Mouse (Mus musculus) T-helper 1 cell (primary cell): ENCODE measurements around the gene She.

Experiments
- in situ Hi-C: fragments of 300-600 bp; cut with MboI, MseI; formaldehyde crosslinking; loops from one replicate; pipeline ENCODE4 v1.15.1; 2025; ENCODE audit warnings: high pct_unique_total_duplicates

Gene She

DNA sequence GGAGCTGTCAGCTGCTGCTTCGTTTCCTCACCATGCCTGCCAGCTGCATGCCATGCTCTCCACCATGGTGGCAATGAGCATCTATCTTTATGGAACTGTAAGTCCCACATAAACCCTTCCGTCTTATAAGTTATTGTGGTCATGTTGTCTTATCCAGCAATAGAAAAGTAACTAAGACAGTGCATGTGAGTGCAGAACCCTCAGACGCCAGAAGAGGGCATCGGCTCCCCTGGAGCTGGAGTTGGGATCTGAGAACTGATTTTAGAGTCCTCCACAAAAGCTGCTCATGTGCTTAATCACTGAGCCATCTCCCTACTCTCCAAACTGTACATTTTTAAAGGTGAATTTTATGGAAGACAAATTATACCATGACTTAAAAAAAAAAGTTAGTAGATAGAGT lies 14.1 kb upstream of the She start:
- in situ Hi-C loops, result loop anchor here (5.0 kb wide), 1 partner anchor 35 kb away; no protein-coding TSS in a partner anchor

DNA sequence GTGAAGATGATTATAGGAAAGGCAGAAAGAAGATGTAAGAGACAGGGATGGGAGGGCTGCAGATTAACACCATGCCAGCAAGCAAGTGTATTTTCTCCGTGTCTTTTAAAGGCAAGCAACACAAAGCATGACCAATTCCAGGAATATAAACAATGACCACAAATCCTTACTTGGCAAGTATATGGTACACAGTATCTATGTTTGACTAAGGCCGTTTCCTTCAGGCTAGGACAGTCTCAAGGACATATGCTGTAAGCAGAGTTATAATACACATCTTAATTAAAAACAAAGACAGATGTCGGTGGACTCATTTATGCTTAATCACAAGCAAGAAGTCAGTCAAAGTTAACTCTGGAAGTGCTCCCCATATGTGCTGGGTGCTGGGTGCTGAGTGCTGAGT lies 12.6 kb upstream of the She start:
- in situ Hi-C loops, result loop anchor here (5.0 kb wide), 1 partner anchor 34 kb away; no protein-coding TSS in a partner anchor

DNA sequence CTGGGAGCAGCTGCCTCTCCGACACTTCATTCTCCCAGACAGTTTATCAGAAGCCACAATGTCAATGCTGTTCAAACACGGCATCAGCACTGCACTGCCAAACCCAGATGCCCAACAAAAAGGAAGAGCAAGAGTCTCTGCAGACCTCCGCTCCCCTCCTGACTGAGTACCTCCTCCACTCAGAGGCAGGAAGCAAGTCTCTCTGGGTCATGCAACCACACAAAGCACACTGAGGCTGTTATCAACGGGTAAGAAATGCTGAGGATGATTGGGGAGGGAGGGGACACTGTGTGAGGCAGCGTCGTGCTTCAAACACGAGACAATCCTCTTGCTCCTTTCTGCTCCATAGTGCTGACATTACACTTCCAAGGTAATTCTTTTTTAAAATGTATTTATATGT lies 11.3 kb upstream of the She start:
- in situ Hi-C loops, result loop anchor here (5.0 kb wide), 1 partner anchor 32 kb away; no protein-coding TSS in a partner anchor

DNA sequence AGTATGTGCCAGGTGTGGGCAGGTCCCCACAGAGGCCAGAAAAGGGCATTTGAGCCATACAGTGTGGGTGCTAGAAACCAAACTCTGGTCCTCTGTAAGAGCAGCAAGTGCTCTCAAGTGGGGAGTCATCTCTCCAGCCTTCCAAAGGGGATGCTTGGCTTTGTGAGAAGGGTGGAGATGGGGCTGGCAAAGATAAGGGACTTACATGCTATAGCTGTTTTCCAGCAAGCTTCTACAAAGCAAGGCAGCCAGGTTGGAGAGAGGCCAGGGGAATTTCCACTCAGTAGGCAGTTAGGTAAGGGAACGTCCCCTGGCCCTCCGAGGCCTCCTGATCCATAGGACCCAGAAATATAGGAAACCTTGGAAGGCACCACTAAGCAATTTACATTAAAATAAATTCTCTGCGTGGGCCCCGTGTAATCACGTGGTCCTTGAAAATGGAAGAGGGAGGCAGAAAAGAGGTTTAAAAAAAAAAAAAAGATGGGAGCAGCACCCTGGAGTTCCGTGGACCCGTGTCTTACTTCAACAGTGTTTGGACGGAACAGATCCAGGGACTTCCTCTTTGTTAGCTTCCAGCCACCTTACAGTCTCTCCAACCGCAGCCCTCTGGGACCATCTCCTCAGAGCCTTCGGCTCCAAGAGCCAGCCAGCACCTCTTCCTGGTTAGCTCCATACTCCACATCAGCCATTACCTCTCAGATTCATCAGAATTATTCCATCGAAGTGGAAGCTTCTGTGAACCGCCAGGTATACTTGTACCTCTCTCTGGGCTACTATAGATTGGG lies 10.7 kb upstream of the She start:
- in situ Hi-C loops, result no loop called here

DNA sequence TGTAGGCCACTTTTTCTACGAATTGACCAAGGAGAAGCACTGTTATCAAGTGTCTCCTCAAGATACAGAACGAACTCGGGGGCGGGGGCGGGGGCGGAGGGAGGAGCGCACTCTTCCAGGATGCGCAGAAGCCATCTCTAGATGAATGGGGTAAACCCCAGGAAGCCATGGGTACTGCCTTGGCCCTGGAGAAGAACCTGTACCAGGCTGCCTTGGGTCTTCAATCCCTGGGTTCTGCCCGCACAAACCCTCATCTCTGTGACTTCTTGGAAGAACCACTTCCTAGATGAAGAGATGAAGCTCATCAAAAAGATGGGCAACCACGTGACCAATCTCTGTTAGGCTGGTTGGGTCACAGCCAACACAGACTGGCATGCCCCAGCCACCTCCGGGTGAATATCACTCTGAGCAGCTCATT lies 10.1 kb upstream of the She start:
- in situ Hi-C loops, result no loop called here

DNA sequence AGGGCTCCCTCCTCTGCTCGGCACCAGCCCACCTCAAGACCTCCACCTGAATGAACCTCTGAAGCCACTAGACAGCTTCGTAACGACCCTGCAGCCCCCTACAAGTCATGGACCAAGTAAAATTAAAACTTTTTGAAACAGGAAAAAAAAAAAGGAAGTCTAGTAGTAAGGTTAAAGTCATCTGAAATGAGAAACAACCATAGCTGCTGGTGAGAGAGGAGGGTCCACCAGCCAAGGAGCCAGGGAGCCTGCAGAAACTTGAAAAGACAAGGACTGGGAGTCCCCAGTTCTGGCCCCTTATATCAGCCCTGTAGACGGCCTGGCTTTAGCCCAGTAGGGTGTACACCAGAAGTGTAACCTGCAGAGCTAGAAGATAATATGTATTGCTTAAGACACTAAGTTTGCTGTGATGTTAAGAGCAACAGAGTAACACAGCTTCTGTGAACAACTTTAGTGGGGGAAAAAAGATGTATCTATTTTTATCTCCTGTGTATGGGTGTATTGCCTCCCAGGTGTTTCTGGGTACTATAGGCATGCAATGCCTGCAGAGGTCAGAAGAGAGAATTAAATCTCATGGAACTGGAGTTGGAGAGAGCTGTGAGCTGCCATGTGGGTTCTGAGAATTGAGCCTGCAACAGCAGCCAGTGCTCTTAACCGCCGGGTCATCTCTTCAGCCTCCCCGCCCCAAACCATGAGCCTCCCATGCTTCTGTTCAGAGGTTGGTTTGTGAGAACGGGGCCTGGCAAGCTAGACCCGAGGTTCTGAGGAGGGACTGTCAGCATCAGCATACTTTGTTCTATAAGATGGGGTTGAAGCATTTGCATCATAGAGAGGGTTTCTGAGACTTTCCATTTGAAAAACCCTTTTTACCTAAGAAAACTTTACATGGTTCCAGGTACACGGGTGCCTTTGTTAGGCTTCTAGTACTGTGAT lies 9.4 kb upstream of the She start:
- in situ Hi-C loops, result no loop called here

DNA sequence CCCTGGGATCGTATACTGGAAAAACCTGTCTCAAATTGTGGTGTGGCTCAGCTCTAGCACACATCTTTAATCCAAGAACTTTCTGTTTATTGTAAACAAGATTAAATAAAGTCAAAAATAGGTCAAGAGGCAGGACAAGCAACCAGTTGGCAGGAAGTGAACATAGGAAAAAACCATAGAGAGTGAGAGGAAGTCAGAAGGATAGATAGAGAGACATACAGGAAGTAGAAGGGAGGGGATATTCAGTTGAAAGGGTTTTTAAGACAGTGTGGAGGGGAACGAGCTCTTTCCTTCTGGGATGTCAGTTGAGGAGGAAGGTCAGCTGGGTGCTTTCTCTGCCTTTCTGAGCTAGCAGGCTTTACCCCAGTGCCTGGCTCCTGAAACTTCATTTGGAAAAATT lies 7.6 kb upstream of the She start:
- in situ Hi-C loops, result no loop called here

DNA sequence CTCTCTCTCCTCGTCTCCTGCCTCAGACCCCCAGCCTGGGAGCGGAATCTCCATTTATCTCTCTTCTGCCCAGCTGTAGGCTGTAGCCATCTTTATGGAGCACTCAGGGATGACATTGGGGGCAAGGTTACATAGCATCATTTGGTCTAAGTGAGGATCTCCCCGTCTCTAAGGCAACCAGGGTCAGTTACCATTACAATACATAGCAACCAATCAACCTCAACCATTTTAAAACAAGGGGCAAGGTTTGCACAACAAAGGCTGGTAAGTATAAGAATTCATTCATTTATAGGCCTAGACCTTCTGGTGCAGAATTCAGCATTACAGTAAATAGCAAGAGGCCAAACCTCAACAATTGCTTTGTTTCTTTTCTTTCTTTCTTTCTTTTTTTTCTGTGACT lies 4.9 kb upstream of the She start:
- in situ Hi-C loops, result no loop called here

DNA sequence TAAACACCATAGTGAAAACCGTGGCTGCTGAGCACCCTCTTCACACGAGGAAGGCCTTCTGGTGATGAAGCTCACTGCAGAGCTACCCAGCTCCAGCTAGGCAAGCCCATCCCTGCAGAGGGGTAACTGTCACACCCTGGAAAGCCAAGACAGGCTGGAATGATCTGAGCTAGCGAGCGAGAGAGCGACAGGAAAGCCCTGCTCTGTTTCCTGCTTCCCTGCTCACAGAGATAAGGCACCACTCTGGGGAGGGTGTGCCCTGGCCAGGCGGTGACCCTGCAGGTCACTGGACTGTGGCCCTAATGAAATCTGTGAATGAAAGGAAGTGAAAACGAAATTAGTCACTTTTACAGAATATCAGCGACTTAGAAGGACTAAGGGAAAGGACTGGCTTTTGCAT lies 4.2 kb downstream of the She start:
- in situ Hi-C loops, result no loop called here

DNA sequence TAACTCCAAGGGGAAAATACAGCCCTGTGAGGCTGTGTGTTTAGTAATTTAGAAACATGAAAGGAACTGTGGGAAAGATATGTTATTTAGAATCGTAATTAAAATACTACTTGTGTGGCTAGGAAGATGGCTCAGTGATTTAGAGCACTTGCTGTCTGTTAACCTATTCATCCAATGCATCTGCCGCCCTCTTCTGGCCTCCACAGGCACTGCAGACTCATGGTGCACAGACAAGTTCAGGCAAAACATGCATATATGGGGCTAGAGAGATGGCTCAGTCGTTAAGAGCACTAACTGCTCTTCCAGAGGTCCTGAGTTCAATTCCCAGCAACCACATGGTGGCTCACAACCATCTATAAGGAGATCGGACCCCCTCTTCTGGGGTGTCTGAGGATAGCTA lies 11.1 kb downstream of the She start:
- in situ Hi-C loops, result no loop called here

DNA sequence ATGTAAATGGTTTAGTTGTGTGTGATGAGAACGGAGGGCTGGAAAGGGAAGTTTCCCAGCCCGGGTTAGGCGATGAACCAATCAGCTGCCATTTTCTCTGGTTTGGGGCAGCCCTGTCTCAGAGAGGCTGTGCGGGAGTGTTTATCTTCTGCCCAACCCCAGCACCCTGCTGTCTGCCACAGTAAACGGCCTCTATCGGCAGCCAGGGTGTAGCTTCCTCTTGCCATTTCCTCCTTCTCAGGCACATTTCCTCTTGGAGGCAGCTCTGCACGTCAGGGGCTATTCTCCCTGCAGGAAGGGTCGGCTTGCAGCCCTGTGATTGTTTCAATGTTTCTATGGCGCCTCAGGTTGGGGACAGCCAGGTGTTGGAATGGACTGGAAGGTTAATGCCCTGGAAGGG lies 12.0 kb downstream of the She start:
- in situ Hi-C loops, result no loop called here

DNA sequence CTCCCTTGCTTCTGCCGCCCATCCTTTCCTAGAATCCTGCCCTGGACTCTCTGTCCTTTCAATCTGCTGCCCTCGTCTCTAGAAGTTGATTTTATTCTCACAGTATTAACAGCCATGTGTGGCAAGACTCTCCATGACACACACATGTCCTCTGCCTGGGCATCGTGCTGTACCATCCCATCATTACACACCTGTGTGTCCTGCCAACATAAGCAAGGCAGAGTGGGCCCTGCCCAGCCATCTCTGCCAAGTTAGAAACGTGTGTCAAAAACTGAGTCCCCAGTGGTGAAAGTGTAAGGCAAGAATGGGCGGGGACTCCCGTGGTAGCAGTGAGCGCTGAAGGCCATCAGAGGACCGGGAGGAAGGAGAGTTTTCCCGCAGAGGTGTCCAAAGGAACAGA lies 14.6 kb downstream of the She start:
- in situ Hi-C loops, result no loop called here

DNA sequence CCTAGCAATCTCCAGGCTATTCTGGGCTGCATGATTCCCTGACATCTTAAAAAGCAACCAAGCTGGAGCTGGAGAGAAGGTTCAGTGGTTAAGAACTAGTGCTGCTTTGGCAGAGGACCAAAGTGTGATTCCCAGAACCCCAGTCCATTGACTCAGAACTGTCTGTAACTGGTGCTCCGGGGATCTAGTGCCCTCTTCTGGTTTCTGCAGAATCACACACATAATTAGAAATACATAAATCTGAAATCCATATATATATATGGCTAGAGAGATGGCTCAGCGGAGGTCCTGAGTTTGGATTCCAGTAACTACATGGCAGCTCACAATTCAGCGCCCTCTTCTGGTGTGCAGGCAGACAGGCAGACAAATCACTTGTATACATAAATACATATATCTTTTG lies 16.0 kb downstream of the She start:
- in situ Hi-C loops, result no loop called here

DNA sequence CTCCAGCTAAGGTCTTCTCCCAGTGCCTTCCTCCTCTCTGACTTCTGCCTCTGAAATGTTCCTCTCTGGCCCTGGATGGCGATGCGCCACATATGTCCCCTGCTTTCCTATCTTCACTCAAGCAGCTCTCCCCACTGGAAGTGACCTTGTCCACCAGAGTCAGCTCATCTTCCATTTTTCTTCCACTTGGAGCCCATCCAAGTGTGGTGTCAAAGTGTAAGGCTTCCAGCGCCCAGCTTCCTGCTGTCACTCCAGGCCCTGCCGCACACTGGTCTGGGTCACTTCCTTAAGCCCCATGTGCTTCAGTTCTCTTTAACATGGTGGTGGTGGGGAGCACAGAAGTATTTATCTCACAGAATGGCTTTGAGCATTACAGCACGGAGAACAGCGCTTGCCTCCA lies 16.4 kb downstream of the She start:
- in situ Hi-C loops, result no loop called here

DNA sequence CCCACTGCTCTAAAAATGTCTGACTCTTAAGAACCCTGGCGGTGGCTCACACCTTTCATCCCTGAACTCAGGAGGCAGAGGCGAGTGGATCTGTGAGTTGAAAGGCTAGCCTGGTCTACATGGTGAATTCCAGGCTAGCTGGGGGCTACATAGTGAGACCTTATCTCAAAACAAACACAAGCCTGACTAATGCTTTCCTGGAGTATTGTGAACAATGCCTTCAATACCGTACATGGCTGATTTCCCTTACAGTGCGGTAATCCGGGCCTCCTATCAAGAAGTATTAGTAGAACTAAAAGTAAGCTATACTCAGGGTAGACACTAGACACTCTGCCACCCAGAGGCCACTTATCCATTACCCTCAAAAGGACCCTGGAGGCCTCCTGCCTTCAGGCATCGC lies 16.9 kb downstream of the She start:
- in situ Hi-C loops, result no loop called here

DNA sequence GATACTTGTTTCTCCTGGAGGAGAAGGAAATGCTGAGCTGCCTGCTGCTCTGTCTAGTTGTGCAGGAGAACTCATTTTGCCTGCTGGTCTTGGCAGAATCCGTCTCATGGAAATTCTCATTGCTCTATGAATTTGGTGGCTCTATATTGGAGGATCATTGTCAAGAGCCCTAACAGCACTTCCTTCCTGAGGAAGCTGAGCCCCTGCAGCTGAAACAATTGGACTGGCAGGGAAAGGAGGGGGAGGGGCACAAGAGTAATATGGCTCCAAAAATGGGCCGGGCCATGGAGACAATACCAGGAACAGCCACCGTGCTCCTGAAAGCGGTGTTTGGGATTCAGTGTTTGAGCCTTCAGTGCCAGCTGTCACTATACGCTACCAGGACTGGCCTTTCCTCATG lies 22.6 kb downstream of the She start:
- in situ Hi-C loops, result loop anchor here (5.0 kb wide), 2 partner anchors 36 to 346 kb away; no protein-coding TSS in a partner anchor

DNA sequence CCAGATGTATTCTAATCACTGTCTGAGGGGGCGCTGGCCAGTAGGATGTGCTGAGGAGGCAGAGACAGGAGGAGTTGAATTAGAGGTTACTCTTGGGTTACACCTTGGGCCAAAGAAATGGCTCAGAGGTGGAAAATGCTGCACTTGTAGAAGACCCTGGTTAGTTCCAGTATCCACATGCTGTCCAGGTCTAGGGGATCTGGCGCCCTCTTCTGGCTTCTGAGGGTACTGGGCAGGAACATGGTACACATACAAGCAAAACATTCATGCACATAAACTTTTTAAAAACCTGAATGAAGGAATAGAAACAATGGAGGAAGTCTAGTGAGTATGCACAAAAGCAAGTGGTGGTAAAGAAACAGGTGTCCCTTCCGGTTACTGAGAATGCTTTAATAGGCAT lies 26.2 kb downstream of the She start:
- in situ Hi-C loops, result no loop called here

DNA sequence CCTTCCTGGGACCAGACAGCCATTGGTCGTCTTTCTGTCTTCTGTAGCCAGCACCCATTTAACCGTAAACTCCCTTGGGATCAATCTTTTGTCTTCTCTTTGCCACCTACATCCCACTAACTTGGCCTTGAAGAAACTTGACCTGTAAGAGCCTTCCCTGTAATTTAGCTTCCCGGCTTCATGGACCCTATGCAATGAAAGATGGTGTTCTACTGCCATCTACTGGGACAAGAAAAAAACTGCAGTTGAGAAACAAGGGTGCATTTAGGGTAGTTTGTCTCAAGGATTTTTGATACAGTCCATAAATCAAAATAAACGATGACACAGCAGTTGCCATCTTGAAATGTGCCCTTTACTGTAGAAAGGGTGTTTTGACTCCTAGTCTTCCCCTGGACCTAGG lies 27.0 kb downstream of the She start:
- in situ Hi-C loops, result no loop called here

DNA sequence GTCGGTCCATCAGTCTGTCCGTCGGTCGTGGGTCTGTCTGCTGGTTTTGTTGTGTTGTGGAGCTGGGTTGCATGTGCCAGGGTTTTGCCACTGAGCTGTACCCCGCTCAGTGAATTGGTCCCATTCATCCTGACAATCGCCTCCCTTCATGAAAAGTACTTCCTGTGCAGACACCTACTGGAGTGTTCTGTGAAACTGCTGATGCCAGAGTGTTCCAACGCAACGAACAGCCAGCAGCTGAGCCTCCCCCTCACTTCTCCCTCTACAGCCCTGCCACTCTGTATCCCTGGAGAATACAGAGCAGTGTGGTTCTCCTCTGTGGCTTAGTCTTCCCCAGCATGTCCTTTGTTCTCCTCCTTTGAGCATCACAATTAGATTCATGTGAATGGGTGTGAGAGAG lies 27.7 kb downstream of the She start:
- in situ Hi-C loops, result no loop called here

DNA sequence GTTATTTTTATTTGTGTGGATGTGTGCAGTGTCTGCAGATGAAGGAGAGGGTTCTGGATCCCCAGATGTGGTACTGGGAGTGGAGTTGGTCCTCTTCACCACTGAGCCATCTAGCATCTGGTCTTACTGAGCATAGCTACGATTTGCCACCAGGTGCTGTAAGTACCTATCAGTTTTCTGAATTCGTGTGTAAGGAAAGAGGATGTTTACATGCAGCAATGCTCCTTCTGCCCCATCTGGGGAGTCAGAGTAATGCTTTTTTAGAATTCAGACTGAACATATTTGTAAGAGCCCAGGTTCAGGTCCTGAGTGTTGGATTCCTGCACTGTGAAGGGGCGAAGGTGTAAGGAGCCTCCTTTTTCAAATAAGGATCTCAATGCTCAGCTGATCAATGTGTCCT lies 28.8 kb downstream of the She start:
- in situ Hi-C loops, result no loop called here

DNA sequence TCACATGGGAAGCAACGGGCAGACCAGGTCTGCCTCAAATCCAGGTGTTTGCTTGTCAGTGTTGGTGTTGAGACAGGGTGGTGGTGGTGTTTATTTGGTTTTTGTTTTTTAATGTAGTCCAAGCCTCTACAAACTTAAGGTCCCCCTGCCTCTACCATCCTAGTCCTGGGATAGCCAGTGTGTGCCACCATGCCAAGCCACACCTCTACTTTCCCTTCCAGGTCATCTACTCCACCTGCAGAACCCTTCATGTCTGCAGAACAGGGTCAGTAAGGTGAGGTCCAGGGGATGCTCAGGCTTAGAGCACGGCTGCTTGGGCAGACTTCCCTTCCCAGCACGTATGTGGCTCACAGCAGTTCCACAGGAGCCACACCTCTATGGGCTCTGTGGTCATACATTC lies 29.2 kb downstream of the She start:
- in situ Hi-C loops, result no loop called here

DNA sequence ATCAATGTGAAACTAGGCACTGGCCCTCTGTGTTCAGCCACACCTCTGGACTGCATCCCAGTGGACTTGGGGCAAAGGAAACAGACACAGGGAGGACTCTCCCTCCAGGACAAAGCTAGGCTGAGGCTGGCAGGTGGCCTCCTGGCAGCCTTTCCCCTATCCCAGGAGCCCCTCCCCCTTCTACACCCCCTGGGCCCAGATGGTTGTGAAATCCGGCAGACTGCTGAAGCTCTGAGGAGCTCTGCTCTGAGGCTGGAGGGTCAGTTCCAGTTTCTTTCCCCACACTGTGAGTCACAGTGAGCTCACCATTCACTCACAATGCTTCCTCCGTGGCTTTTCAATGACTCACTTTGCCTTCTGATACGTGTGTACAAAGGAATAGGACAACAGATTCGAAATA lies 29.9 kb downstream of the She start:
- in situ Hi-C loops, result no loop called here
